Mouse (Mus musculus) bone marrow macrophage, adult 2 months (primary cell): ENCODE data around the gene Gucy2g.

Source experiments
- CTCF ChIP-seq: IDR thresholded peaks from 2 replicates; pipeline ENCODE4 v1.5.1; 2012; ENCODE audit warnings: low read depth, mild to moderate bottlenecking, low read length, moderate library complexity
- POLR2A ChIP-seq: IDR thresholded peaks from 2 replicates; pipeline ENCODE4 v1.6.1; 2012; ENCODE audit warnings: mild to moderate bottlenecking, low read depth, low read length, borderline replicate concordance

GRCm38 (mm10) chr19:55250451-55250850 lies 9.4 kb upstream of the Gucy2g start:
- no peak for TF ChIP-seq CTCF
- TF ChIP-seq POLR2A = no peak
